Mouse (Mus musculus): ENCODE data around the gene Gm28635. TPM values are rescaled to one million over a fixed set of nuclear protein-coding genes. Genes with fewer than 3 reads are reported as not detected.

Gm28635 gene
- total RNA-seq, 4 experiments from 2014 or later: not detected

GRCm38 (mm10) chr2:84585700-84586099, 92.1 kb downstream of the Gm28635 start:
- DNase-seq: no peak

GRCm38 (mm10) chr2:84582286-84582685, 95.6 kb downstream of the Gm28635 start:
- DNase-seq: no peak

GRCm38 (mm10) chr2:84581208-84581607, 96.6 kb downstream of the Gm28635 start:
- DNase-seq: no peak

- no peak for DNase-seq
Measured at GRCm38 (mm10) chr2:84579311-84579710, 98.5 kb downstream of the Gm28635 start.

- no peak for DNase-seq
Measured at GRCm38 (mm10) chr2:84574130-84574529, 103.7 kb downstream of the Gm28635 start.

- DNase-seq: no peak
Measured at GRCm38 (mm10) chr2:84556888-84557514, 120.8 kb downstream of the Gm28635 start.

Other genes starting within 250 kb of the Gm28635 start
- gene Tfpi, start 201.3 kb downstream of the Gm28635 start, total RNA-seq (2022): 10 to 100 TPM; 49.3 to 79.9 (median 60.1) TPM
- gene Ctnnd1, start 27.3 kb downstream of the Gm28635 start, total RNA-seq (2022): 100 to 1,000 TPM; 125 to 161 (median 155) TPM
- under 1 TPM in 2 of 4 experiments, not detected in 2; 0.10 to 0.12 TPM for gene Btbd18, start 19.0 kb downstream of the Gm28635 start, total RNA-seq (2022)
- gene Selenoh, start 7.3 kb downstream of the Gm28635 start, total RNA-seq (2022): 10 to 100 TPM; 31.8 to 49.5 (median 35.8) TPM
- gene Med19, start 361 bp upstream of the Gm28635 start, total RNA-seq (2022): 10 to 100 TPM; 21.1 to 30.7 (median 26.0) TPM
- gene Tmx2, start 1.1 kb upstream of the Gm28635 start, total RNA-seq (2022): 100 to 1,000 TPM; 161 to 203 (median 188) TPM
- 10 to 100 TPM; 58.8 to 72.1 (median 62.7) TPM for gene Zdhhc5, start 37.1 kb upstream of the Gm28635 start, total RNA-seq (2022)
- 10 to 100 TPM; 12.6 to 15.2 (median 14.3) TPM for gene Clp1, start 49.3 kb upstream of the Gm28635 start, total RNA-seq (2022)
- gene Ypel4, start 56.0 kb upstream of the Gm28635 start, total RNA-seq (2022): 10 to 100 TPM in 2 of 4 experiments, 1 to 10 TPM in 2; 4.5 to 11.8 (median 9.7) TPM
- 1 to 10 TPM; 1.7 to 4.3 (median 2.8) TPM for gene Gm19426, start 65.6 kb upstream of the Gm28635 start, total RNA-seq (2022)
- gene Serping1, start 97.4 kb upstream of the Gm28635 start, total RNA-seq (2022): 100 to 1,000 TPM in 1 of 4 experiments, 10 to 100 TPM in 3; 80.5 to 116 (median 91.7) TPM
- 10 to 100 TPM; 13.3 to 20.7 (median 15.2) TPM for gene Ube2l6, start 120.8 kb upstream of the Gm28635 start, total RNA-seq (2022)
- gene Smtnl1, start 144.6 kb upstream of the Gm28635 start, total RNA-seq (2022): not detected
- gene Timm10, start 149.0 kb upstream of the Gm28635 start, total RNA-seq (2022): 10 to 100 TPM; 28.2 to 43.5 (median 39.5) TPM
- gene Slc43a1, start 160.8 kb upstream of the Gm28635 start, total RNA-seq (2022): 1 to 10 TPM; 3.0 to 7.5 (median 5.5) TPM
- 1 to 10 TPM; 1.2 to 1.8 (median 1.6) TPM for gene Rtn4rl2, start 208.7 kb upstream of the Gm28635 start, total RNA-seq (2022)